Mouse (Mus musculus) macrophage (primary cell): Measurements from ENCODE around the gene Ap4e1. TPM values are rescaled to one million over a fixed set of nuclear protein-coding genes. Genes with fewer than 3 reads are reported as not detected.

Source experiments
- H3K27ac ChIP-seq: fragments of 350-480 bp; formaldehyde crosslinking; 2 replicates; pipeline ENCODE4 v1.9.0; 2021
- H3K36me3 ChIP-seq: fragments of 350-480 bp; formaldehyde crosslinking; 2 replicates; pipeline ENCODE4 v1.9.0; 2021; ENCODE audit errors: inconsistent target
- H3K4me3 ChIP-seq: fragments of 350-480 bp; formaldehyde crosslinking; 2 replicates; pipeline ENCODE4 v1.9.0; 2021; ENCODE audit errors: inconsistent target
- H3K79me2 ChIP-seq: fragments of 350-480 bp; formaldehyde crosslinking; 2 replicates; pipeline ENCODE4 v1.9.0; 2021; ENCODE audit errors: inconsistent target
- WGBS: methylation state at CpG from one replicate; pipeline ENCODE4 v1.1.7; 2026; ENCODE audit warnings: inconsistent platforms; ENCODE audit not compliant: missing documents; 5-methylcytosine and 5-hydroxymethylcytosine counted together
- polyA plus RNA-seq: library from polyadenylated mRNA; stranded (reverse); fragments of 250-400 nt; gene quantifications from 3 replicates; pipeline ENCODE4 v1.2.4, GENCODE M21; 2018; ENCODE audit warnings: inconsistent platforms

Gene Ap4e1
- polyA plus RNA-seq, 1 experiment from 2014 or later: 6.6 TPM

- H3K79me2 ChIP-seq: peaks cover 17% of the 10 kb centered on the region; the same call in 1 of the 2 replicates
- 87% methylated on average over 8 of the region's 8 CpGs for WGBS
- H3K4me3 ChIP-seq: no peak overlapping the region
- H3K27ac ChIP-seq: no peak overlapping the region
- peaks cover 74% of the 10 kb centered on the region for H3K36me3 ChIP-seq
Observed at GRCm38 (mm10) chr2:127092000-127092399, 83.5 kb downstream of the Ap4e1 start.

- Histone ChIP-seq H3K79me2 (no peaks in the 10 kb centered on the region), H3K4me3 (no peak overlapping the region), H3K27ac (no peak overlapping the region), H3K36me3 (peaks cover 15% of the 10 kb centered on the region)
- 94% methylated on average over 4 of the region's 4 CpGs for WGBS
Observed at GRCm38 (mm10) chr2:127108986-127109385, 100.5 kb downstream of the Ap4e1 start.

Other genes with a start within 250 kb of the Ap4e1 start
- 0.18 to 0.28 TPM in 2 of 3 replicates, not detected in the other for gene Usp50, start 225.2 kb upstream of the Ap4e1 start, polyA plus RNA-seq
- 30.5 to 53.0 TPM (median 38.3 TPM) in 3 replicates for gene Trpm7, start 132.5 kb upstream of the Ap4e1 start, polyA plus RNA-seq
- 64.1 to 120 TPM (median 88.4 TPM) in 3 replicates for gene Sppl2a, start 75.5 kb upstream of the Ap4e1 start, polyA plus RNA-seq
- 157 to 191 TPM (median 182 TPM) in 3 replicates for gene Blvra, start 61.9 kb downstream of the Ap4e1 start, polyA plus RNA-seq
- 7.7 to 21.8 TPM (median 19.2 TPM) in 3 replicates for gene Ncaph, start 125.2 kb downstream of the Ap4e1 start, polyA plus RNA-seq
- gene Itpripl1, start 134.7 kb downstream of the Ap4e1 start, polyA plus RNA-seq: 18.4 to 28.0 TPM (median 22.5 TPM) in 3 replicates
- gene 1810024B03Rik, start 199.6 kb downstream of the Ap4e1 start, polyA plus RNA-seq: 0.63 to 1.0 TPM (median 0.79 TPM) in 3 replicates
- 44.6 to 52.3 TPM (median 48.2 TPM) in 3 replicates for gene Snrnp200, start 199.7 kb downstream of the Ap4e1 start, polyA plus RNA-seq
- 34.0 to 44.5 TPM (median 35.1 TPM) in 3 replicates for gene Ciao1, start 239.1 kb downstream of the Ap4e1 start, polyA plus RNA-seq
- gene Tmem127, start 239.2 kb downstream of the Ap4e1 start, polyA plus RNA-seq: 41.4 to 70.2 TPM (median 50.3 TPM) in 3 replicates